Mouse (Mus musculus) thymus, postnatal 4 days (tissue): ENCODE results near the gene Amd1.

ENCODE experiments used
- DNase-seq: peaks from one replicate; pipeline ENCODE4 v3.0.0; 2021

Gene Amd1

GRCm38 (mm10) chr10:40249625-40250024, 52.4 kb downstream of the Amd1 start:
- DNase-seq, result peak; percentile 51

GRCm38 (mm10) chr10:40247166-40247716, 54.7 kb downstream of the Amd1 start:
- DNase-seq, result peak; percentile 17

DNA sequence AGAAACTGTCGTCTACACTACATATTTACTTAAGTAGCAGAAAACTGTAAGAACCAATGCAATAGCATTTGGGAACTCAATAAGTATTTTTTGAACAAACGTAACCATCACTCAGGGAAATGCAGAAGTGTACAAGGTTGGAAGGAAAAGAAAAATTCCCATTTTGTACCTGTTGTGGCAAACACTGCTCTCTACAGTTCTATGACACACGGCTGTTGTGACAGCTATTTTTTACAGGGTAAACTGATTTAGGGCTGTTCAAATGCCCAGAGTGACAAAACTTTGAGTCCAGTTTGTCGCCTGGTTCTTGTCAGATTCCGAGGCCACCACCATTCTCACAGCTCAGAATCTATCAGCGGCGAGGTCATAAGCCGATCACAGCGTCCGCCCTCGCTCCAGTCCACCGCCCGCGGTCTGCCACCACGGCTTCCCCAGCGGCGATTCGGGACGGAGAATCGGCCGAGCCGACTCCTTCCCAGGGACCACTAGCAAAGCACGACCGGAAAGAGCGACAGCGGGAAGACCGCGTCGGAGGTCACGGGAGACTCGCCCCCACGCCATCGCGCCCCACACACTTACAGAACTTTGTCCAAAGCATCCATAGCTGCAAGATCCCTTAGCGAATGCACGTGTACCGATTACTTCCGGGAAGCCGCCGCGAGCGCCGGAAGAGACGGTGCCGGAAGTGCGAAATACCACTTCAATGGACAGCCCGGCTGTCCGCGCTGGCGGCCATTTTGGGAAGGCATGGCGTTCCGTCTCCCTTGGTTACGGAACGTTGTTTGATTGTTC, 55.4 kb downstream of the Amd1 start, which contains the start of gene Rpf2:
Gene Rpf2 (minus strand): TSS at position 663 of the 792 bp plus-strand sequence.
- DNase-seq, result peak; percentile 85

DNA sequence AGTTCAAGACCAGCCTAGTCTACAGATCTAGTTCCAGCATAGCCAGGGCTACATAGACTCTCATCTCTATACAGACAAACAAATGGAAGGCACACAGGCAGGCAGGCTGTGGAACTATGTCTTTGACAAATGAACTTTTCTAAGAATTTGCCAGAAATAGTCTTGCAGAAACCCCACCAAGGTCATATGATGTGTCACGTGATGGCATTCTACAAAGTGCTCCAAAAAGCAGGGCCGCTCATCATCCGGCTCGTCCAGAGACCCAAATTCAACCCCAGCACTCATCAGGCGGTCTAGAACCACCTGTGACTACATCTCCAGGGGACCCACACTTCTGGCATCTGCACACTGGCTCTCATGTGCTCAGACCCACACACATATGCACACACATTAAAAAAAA, 64.2 kb downstream of the Amd1 start:
- DNase-seq, result no peak
